Mouse (Mus musculus): ENCODE data around the gene Shc3. TPM values are rescaled to one million over a fixed set of nuclear protein-coding genes. Genes with fewer than 3 reads are reported as not detected.

Shc3 gene
- polyA plus RNA-seq, 1 experiment from 2014 or later: 0.46 TPM

DNA sequence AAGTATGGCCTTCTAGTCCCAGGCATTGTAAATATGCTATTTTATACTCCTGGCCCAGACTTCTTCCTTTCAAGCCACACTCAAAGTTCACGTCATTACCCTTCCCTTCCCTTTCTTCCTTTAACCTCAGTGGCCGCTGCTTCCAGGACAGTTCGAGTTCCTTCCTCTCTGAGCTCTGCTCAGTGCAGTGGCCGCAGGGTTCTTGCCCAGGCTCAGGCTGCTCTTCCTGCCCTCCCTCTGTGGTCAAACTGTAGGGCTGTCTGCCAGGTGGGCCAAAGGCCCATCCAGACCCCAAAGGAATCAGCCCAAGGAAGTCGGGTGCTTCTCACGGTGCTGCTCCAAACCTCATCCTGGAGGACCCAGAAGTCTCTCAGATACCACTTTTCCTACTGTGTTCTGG lies 151.4 kb downstream of the Shc3 start:
- ATAC-seq (ENCODE audit: insufficient number of reproducible peaks, insufficient read depth, low FRiP score, low read depth): no peak
- 43% methylated on average over 6 of the region's 6 CpGs for WGBS
- H3K4me2 ChIP-seq (replicated peaks; ENCODE audit: low read depth, low read length): peak overlapping the region; percentile 16; the same call in 1 of the 2 replicates
- 0 out of 2 replicates have a peak overlapping the region, but pooled peaks have one; percentile 18 for H3K9ac ChIP-seq (replicated peaks; ENCODE audit: low read depth, low read length)
- H3K9me3 ChIP-seq (ENCODE audit: control insufficient read depth, low read depth, low read length): no peaks in the 10 kb centered on the region; the same call in 1 of the 2 replicates
- H3K27ac ChIP-seq (ENCODE audit: low read length): peak overlapping the region; percentile 85
- peaks cover 16% of the 10 kb centered on the region; the same call in 1 of the 2 replicates for H3K4me1 ChIP-seq (ENCODE audit: control insufficient read depth, insufficient read depth, low read length)
- H3K4me3 ChIP-seq (ENCODE audit: low read depth, low read length): no peak overlapping the region
- H3K27me3 ChIP-seq (ENCODE audit: control insufficient read depth, insufficient read depth, low read length): no peaks in the 10 kb centered on the region
- peaks cover 34% of the 10 kb centered on the region for H3K36me3 ChIP-seq (ENCODE audit: control insufficient read depth, insufficient read depth, low read length)

GRCm38 (mm10) chr13:51416727-51417126 lies 152.5 kb downstream of the Shc3 start:
- no peak overlapping the region for H3K27ac ChIP-seq (ENCODE audit: low read length)
- H3K27me3 ChIP-seq (ENCODE audit: control insufficient read depth, insufficient read depth, low read length): no peaks in the 10 kb centered on the region
- no peaks in the 10 kb centered on the region; the same call in 1 of the 2 replicates for H3K9me3 ChIP-seq (ENCODE audit: control insufficient read depth, low read depth, low read length)
- no peak overlapping the region for H3K4me2 ChIP-seq (replicated peaks; ENCODE audit: low read depth, low read length)
- peaks cover 26% of the 10 kb centered on the region for H3K36me3 ChIP-seq (ENCODE audit: control insufficient read depth, insufficient read depth, low read length)
- H3K4me3 ChIP-seq (ENCODE audit: low read depth, low read length): no peak overlapping the region
- 74% methylated on average over 11 of the region's 11 CpGs for whole genome bisulfite sequencing
- H3K4me1 ChIP-seq (ENCODE audit: control insufficient read depth, insufficient read depth, low read length): peaks cover 25% of the 10 kb centered on the region; the same call in 1 of the 2 replicates
- H3K9ac ChIP-seq (replicated peaks; ENCODE audit: low read depth, low read length): no peak overlapping the region
- ATAC-seq (ENCODE audit: insufficient number of reproducible peaks, insufficient read depth, low FRiP score, low read depth): no peak

- Histone ChIP-seq H3K4me1 (ENCODE audit: control insufficient read depth, insufficient read depth, low read length) (peaks cover 23% of the 10 kb centered on the region; the same call in 1 of the 2 replicates), H3K4me2 (replicated peaks; ENCODE audit: low read depth, low read length) (no peak overlapping the region), H3K27me3 (ENCODE audit: control insufficient read depth, insufficient read depth, low read length) (no peaks in the 10 kb centered on the region), H3K36me3 (ENCODE audit: control insufficient read depth, insufficient read depth, low read length) (peaks cover 4% of the 10 kb centered on the region), H3K9me3 (ENCODE audit: control insufficient read depth, low read depth, low read length) (no peaks in the 10 kb centered on the region; the same call in 1 of the 2 replicates), H3K4me3 (ENCODE audit: low read depth, low read length) (no peak overlapping the region), H3K9ac (replicated peaks; ENCODE audit: low read depth, low read length) (no peak overlapping the region), H3K27ac (ENCODE audit: low read length) (no peak overlapping the region)
- 52% methylated on average over 3 of the region's 3 CpGs for whole genome bisulfite sequencing
- ATAC-seq (ENCODE audit: insufficient number of reproducible peaks, insufficient read depth, low FRiP score, low read depth): no peak
Observed at GRCm38 (mm10) chr13:51413461-51413860, 155.8 kb downstream of the Shc3 start.

DNA sequence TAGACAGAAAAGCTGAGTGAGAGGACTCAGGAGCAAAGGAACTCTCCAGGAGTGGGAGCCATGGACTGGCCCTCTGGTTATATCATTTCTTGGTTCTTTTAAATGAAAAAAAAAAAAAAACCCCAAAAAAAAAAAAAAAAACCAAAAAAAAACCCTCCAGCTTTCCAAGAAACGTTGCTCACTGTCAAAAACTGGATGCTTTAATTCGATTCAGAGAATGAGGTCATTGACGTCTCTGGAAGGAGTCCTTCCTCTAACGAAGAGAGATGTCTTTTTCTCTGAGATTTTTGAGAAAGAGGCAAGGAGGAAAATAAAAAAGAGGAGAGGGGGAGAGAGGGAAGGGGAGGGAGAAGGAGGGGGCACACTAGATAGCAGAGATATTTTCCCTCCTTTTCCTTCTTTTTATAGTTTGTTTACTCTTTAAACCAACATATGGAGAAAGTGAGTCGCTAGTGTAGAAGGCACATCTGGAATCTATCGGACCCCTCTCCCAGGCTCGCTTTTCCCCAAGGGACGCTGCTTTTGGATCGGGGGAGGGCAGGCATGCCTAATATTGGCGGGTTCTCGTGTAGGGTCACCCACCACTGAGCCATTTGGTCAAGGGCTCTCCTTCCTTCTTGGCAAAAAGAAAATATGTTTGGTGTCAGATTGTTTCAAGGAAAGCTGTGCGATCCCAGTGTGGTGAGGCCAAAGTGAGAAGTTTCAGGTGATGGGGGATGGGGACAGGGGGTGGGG lies 157.4 kb downstream of the Shc3 start:
- Histone ChIP-seq H3K36me3 (ENCODE audit: control insufficient read depth, insufficient read depth, low read length) (peaks cover 4% of the 10 kb centered on the region), H3K9ac (replicated peaks; ENCODE audit: low read depth, low read length) (peak overlapping the region; percentile 33), H3K27ac (ENCODE audit: low read length) (peak overlapping the region; percentile 87), H3K4me2 (replicated peaks; ENCODE audit: low read depth, low read length) (peak overlapping the region; percentile 64), H3K9me3 (ENCODE audit: control insufficient read depth, low read depth, low read length) (no peaks in the 10 kb centered on the region; the same call in 1 of the 2 replicates), H3K4me3 (ENCODE audit: low read depth, low read length) (peak overlapping the region; percentile 70), H3K4me1 (ENCODE audit: control insufficient read depth, insufficient read depth, low read length) (peaks cover 20% of the 10 kb centered on the region; the same call in 1 of the 2 replicates), H3K27me3 (ENCODE audit: control insufficient read depth, insufficient read depth, low read length) (no peaks in the 10 kb centered on the region)
- WGBS: 24% methylated on average over 12 of the region's 12 CpGs
- ATAC-seq (ENCODE audit: insufficient number of reproducible peaks, insufficient read depth, low FRiP score, low read depth): no peak

DNA sequence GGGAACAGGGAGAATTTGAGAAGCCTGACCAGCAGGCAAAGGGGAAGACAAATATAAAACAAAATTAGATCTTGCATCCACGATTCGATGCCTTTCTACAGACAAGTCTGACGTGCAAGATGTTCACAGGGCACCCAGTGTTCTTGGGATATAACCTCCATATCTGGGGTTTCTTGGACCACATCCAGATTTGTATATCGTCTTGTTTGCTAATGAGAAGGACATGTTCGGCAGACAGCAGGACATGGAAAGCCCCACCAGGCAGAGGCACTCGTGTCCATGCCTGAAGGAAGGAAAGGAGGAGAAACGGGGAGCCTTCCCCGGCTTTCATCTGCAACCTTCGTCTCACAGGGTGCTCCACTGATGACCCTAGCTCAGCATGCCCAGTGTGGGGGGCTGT lies 158.0 kb downstream of the Shc3 start:
- Histone ChIP-seq H3K4me3 (ENCODE audit: low read depth, low read length) (peak overlapping the region; percentile 70), H3K9ac (replicated peaks; ENCODE audit: low read depth, low read length) (peak overlapping the region; percentile 33), H3K4me1 (ENCODE audit: control insufficient read depth, insufficient read depth, low read length) (peaks cover 18% of the 10 kb centered on the region; the same call in 1 of the 2 replicates), H3K36me3 (ENCODE audit: control insufficient read depth, insufficient read depth, low read length) (peaks cover 4% of the 10 kb centered on the region), H3K9me3 (ENCODE audit: control insufficient read depth, low read depth, low read length) (no peaks in the 10 kb centered on the region; the same call in 1 of the 2 replicates), H3K27ac (ENCODE audit: low read length) (peak overlapping the region; percentile 87), H3K27me3 (ENCODE audit: control insufficient read depth, insufficient read depth, low read length) (no peaks in the 10 kb centered on the region), H3K4me2 (replicated peaks; ENCODE audit: low read depth, low read length) (peak overlapping the region; percentile 64)
- ATAC-seq (ENCODE audit: insufficient number of reproducible peaks, insufficient read depth, low FRiP score, low read depth): no peak
- WGBS: 39% methylated on average over 9 of the region's 9 CpGs

- no peaks in the 10 kb centered on the region for H3K27me3 ChIP-seq (ENCODE audit: control insufficient read depth, insufficient read depth, low read length)
- H3K27ac ChIP-seq (ENCODE audit: low read length): 0 out of 2 replicates have a peak overlapping the region, but pooled peaks have one; percentile 87
- H3K9me3 ChIP-seq (ENCODE audit: control insufficient read depth, low read depth, low read length): no peaks in the 10 kb centered on the region; the same call in 1 of the 2 replicates
- peak overlapping the region; percentile 70 for H3K4me3 ChIP-seq (ENCODE audit: low read depth, low read length)
- 41% methylated on average over 6 of the region's 6 CpGs for WGBS
- peaks cover 4% of the 10 kb centered on the region for H3K36me3 ChIP-seq (ENCODE audit: control insufficient read depth, insufficient read depth, low read length)
- ATAC-seq (ENCODE audit: insufficient number of reproducible peaks, insufficient read depth, low FRiP score, low read depth): no peak
- H3K9ac ChIP-seq (replicated peaks; ENCODE audit: low read depth, low read length): peak overlapping the region; percentile 30
- H3K4me1 ChIP-seq (ENCODE audit: control insufficient read depth, insufficient read depth, low read length): peaks cover 18% of the 10 kb centered on the region; the same call in 1 of the 2 replicates
- peak overlapping the region; percentile 64 for H3K4me2 ChIP-seq (replicated peaks; ENCODE audit: low read depth, low read length)
Observed at GRCm38 (mm10) chr13:51409936-51410481, 159.2 kb downstream of the Shc3 start.

GRCm38 (mm10) chr13:51408519-51409001 lies 160.7 kb downstream of the Shc3 start, which contains the start of gene S1pr3:
Gene S1pr3 (plus strand): TSS chr13:51408639.
- Histone ChIP-seq H3K9me3 (ENCODE audit: control insufficient read depth, low read depth, low read length) (no peaks in the 10 kb centered on the region), H3K4me3 (ENCODE audit: low read depth, low read length) (peak within 1 kb of the TSS; percentile 70), H3K27ac (ENCODE audit: low read length) (peak within 1 kb of the TSS; percentile 83), H3K4me2 (replicated peaks; ENCODE audit: low read depth, low read length) (peak within 1 kb of the TSS; percentile 64), H3K27me3 (ENCODE audit: control insufficient read depth, insufficient read depth, low read length) (no peaks in the 10 kb centered on the region), H3K9ac (replicated peaks; ENCODE audit: low read depth, low read length) (peak within 1 kb of the TSS; percentile 77), H3K4me1 (ENCODE audit: control insufficient read depth, insufficient read depth, low read length) (peaks cover 18% of the 10 kb centered on the region; the same call in 1 of the 2 replicates), H3K36me3 (ENCODE audit: control insufficient read depth, insufficient read depth, low read length) (no peaks in the 10 kb centered on the region)
- peak; percentile 87 for ATAC-seq (ENCODE audit: insufficient number of reproducible peaks, insufficient read depth, low FRiP score, low read depth)
- under 1% methylated on average over 33 of the region's 33 CpGs for WGBS

GRCm38 (mm10) chr13:51407541-51408217 lies 161.5 kb downstream of the Shc3 start:
- Histone ChIP-seq H3K9ac (replicated peaks; ENCODE audit: low read depth, low read length) (peak overlapping the region; percentile 77; the same call in 1 of the 2 replicates), H3K27me3 (ENCODE audit: control insufficient read depth, insufficient read depth, low read length) (no peaks in the 10 kb centered on the region), H3K4me3 (ENCODE audit: low read depth, low read length) (peak overlapping the region; percentile 70; the same call in 1 of the 2 replicates), H3K36me3 (ENCODE audit: control insufficient read depth, insufficient read depth, low read length) (no peaks in the 10 kb centered on the region), H3K9me3 (ENCODE audit: control insufficient read depth, low read depth, low read length) (no peaks in the 10 kb centered on the region), H3K4me2 (replicated peaks; ENCODE audit: low read depth, low read length) (peak overlapping the region; percentile 64), H3K4me1 (ENCODE audit: control insufficient read depth, insufficient read depth, low read length) (peaks cover 16% of the 10 kb centered on the region; the same call in 1 of the 2 replicates), H3K27ac (ENCODE audit: low read length) (peak overlapping the region; percentile 74)
- 33% methylated on average over 13 of the region's 13 CpGs for WGBS
- no peak for ATAC-seq (ENCODE audit: insufficient number of reproducible peaks, insufficient read depth, low FRiP score, low read depth)

Measured in stomach, embryonic 14.5 days (tissue).